Mouse (Mus musculus) gastrocnemius, postnatal 4 days (tissue): ENCODE measurements around the gene Vrk3. TPM values are rescaled to one million over a fixed set of nuclear protein-coding genes. Genes with fewer than 3 reads are reported as not detected.
"Not testable (repeated sequence)": the region's sequence is repeated elsewhere in the genome, so short reads cannot be mapped to it uniquely, and the experiment has no call there.

ENCODE experiments used
- DNase-seq, 2 experiments: peaks; one replicate each; pipeline ENCODE4 v3.0.0; 2021 to 2022; ENCODE audit warnings: low spot score in 2 of 2, mixed read lengths in 2 of 2
- long read RNA-seq, 2 experiments: library from polyadenylated mRNA; stranded (forward); transcript quantifications; one replicate each; pipeline ENCODE4 v2.0.0; 2021
- total RNA-seq, 2 experiments: library from RNA; stranded (reverse); gene quantifications; 2 replicates each; pipeline ENCODE4 v1.2.3; 2021

Vrk3 gene
- total RNA-seq: 10 to 100 TPM; 18.9 to 20.7 TPM
- long read RNA-seq, experiment 1, transcript Vrk3-201 (15 exons, 1,969 nt): major isoform, 14 of 18 reads
- long read RNA-seq, experiment 1, partial matches to known transcripts: 0 of 18 reads
- long read RNA-seq, experiment 1, other reads (novel, unspliced or antisense): 4 of 18 reads
- long read RNA-seq, experiment 2, transcript Vrk3-201 (15 exons, 1,969 nt): major isoform, 12 of 16 reads
- long read RNA-seq, experiment 2, partial matches to known transcripts: 0 of 16 reads
- long read RNA-seq, experiment 2, other reads (novel, unspliced or antisense): 4 of 16 reads

DNA sequence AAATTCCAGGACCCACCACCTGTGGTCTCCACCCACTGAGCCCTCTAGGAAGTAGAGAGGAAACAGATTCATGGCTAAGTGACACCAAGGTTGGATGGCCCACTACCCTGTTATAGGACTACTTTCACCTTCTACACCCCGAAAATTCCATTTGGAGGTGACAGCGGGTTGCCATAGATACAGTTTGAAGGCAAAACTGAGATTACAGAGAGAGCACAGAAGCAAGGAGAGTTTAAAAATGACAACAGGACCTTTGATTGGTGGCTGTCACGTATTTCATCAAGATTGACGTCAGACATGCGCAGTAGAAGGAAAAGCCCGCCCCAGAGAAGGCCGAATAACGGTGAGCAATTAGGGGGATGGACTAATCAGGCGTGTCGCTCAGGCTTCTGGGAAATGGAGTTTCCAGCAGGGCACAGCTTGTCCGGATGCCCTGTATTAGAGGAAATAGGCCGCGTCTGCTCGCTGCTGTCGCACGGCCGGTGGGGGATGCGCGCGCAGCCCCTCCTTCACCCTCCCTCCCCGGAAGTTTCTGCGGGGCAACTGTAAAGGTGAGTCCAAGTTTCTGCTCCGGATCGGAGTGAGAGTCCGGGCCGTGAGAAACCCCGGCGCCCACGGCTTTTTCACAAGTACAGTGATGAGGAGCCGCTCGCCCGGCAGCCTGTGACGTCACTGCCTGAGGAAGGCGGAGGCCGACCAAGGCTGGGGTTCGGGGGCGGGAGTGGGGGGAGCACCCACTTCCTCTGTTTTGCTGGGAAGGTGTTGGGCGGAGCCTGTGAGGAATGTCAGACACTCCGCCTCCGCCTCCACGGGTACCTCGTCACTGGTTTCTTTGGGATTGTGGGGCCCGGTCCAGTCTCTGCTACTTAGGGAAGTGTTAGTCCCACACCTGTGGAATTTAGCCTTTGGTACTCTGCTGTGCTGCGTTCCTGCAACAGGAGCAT is at the start of gene Vrk3:
TSS of gene Vrk3 (plus strand) at position 313 of the 944 bp plus-strand sequence.
- DNase-seq: peak; percentile 81 to 91

- DNase-seq: no peak
These were observed 46.3 kb upstream of the Vrk3 start for GRCm38 (mm10) chr7:44701921-44702320.

DNA sequence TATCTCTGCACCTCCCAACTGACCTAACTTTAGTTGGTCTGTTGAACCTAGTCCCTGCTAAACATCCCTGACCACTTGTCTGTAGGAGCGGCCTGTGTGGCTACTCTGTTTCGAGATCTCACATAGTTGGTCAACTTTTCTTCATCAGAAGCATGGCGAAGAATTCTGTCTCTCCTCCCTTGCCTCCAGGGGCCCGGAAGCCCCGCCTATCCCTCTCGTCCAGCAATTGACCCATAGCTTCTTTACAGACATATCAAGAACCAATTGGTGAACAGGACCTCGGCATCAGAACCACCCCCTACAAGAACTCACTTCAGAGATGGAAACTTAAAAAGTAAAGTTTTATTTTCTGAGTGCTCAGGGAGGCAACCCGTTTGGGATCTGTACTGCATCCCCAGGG is 45.2 kb upstream of the Vrk3 start:
- no peak for DNase-seq

DNA sequence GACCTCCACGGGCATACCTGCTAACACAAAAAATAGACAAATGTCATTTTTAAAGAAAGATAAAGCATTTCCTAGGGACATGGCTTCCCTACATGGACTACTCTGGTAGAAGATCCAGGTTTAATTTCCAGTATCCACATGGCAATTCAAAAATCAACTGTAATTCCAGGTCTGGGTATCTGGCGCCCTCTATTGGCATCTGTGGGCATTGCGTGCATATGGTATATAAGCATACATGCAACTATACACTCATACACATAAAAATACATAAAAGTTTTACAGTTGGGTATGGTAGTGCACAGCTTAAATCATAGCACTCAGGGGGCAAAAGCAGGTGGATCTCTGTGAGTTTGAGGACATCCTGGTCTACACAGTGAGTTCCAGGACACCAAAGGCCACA is 43.9 kb upstream of the Vrk3 start:
- DNase-seq: no peak

DNA sequence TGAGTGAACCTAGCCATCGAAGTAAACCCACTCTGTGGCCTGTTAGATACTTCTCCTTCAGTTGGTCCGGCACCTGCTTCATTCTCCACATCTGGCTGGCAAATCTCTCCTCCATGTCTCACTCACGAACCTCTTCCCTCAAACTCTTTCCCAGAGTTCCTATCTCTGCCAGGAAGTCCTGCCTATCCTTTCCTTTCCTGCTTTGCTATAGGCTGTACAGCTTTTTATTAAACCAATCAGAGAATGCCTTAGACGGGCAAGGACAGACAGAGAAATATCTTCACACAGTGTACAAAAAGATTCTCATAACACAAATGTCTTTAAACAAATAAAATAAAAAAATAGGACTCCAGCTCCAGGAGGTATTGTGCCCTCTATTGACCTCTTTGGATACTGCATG is 43.1 kb upstream of the Vrk3 start:
- DNase-seq: no peak

DNA sequence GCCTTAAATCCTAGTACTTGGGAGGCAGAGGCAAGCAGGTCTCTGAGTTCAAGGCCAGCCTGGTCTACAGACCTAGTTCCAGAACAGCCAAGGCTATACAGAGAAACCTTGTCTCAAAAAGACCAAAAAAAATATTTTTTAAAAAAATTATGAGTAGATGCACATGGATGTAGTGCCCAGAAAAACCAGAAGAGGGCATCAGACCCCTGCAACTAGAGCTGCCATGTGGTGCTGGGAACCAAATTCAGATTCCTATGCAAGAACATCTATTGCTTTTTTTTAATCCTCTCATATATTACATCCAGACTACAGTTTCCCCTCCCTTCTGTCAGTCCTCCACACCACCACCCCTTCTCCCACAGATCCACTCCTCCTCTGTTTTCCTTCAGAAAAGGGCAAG is 41.9 kb upstream of the Vrk3 start:
- DNase-seq: no peak

DNA sequence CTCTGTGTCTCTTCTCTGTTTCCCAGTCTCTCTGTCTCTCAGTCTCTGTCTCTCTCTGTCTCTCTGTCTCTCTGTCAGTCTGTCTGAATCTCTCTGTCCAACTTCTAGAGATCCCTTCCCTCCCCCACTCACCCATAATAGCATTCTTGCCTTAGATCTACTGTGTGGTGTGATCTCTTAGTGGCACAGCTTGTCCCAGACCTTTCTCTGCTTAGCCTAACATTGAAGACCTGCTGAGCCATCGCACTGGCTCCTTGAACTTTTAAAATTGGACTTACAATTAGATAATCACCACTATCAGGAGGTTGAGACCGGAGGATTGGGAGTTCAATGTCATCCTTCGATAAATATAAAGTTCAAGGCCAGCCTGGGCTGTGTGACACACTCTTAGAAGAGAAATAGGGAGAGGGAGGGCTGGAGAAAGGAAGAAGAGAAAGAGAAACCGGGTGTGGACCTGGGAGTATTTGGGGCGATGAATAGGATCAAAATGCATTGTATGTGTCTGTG is 41.0 kb upstream of the Vrk3 start:
- DNase-seq: no peak

DNA sequence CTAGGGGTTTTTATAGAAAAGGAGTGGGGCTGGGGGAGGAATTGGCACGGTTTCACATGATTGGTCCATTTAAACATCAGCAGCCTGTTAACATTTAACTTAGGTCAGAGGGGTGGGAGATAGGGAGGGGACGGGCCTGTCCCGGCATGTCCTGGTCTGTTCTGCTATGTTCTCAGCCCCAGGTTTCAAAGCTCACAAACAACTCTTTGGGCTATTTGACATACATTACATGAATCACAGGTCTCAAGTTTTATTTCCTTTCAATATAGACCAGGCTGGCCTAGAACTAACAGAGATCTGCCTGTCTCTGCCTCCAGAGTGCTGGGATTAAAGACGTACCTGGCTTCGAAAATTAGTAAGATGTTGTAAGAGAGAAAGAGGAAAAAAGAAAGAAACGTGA is 40.1 kb upstream of the Vrk3 start:
- not testable (repeated sequence) for DNase-seq

DNA sequence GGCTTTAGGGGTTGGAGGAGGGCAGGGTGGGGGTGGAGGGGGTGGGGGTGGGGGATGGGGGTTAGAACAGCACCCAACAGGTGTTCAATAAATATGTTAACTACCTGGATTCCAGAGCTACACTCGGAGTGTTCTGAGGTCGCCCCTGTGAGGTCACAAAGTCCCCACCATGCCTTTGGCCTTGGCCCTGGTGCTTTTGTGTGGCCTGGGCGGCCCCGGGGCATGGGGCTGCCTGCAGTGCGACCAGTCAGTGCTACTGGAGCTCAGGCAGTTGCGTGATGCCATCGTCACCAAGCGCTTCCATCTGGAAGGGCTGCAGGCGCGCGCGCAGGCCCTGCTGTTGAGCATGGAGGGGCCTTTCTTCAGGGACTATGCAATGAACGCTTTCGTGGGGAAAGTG is 39.6 kb upstream of the Vrk3 start, which contains the start of gene Izumo2:
TSS of gene Izumo2 (plus strand) at position 169 of the 400 bp plus-strand sequence.
- no peak for DNase-seq

DNA sequence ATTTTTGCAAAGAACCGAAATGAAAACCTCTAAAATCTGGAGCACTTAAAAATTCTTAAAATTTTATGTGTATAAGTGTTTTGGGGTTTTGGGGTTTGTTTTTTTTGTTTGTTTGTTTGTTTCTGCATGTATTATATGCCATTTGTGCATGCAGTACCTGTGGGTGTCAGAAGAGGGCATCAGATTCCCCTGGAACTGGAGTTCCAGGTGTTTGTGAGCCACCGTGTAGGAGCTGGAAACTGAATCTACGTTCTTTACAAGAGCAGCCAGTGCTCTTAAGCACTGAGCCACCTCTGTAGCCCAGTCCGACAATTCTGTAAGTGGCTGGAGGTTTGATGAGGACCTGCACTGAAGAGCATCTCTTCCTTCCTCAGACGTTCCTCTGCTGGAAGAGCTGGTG is 38.3 kb upstream of the Vrk3 start:
- DNase-seq: no peak

GRCm38 (mm10) chr7:44722058-44722457 is 26.2 kb upstream of the Vrk3 start:
- no peak for DNase-seq

DNA sequence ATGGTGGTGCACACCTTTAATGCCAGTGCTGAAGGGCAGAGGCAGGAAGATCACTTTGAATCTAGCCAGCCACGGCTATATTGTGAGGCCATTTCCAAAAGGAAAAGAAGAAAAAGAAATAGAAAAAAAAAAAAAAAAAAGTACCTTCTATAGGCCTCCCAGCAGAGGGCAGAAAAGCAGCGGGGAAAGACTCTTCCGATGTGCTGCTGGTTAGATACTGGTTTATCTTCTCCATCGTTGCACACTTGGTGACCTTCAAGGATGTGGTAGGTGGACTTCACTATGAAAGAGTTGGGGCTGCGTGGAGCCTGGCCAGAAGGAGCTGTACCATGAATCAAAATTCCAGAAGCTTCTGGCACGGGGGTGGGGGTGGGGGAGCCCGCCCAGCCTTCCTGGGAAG is 23.9 kb upstream of the Vrk3 start:
- no peak for DNase-seq

GRCm38 (mm10) chr7:44726343-44726742 is 21.9 kb upstream of the Vrk3 start:
- DNase-seq: no peak

DNA sequence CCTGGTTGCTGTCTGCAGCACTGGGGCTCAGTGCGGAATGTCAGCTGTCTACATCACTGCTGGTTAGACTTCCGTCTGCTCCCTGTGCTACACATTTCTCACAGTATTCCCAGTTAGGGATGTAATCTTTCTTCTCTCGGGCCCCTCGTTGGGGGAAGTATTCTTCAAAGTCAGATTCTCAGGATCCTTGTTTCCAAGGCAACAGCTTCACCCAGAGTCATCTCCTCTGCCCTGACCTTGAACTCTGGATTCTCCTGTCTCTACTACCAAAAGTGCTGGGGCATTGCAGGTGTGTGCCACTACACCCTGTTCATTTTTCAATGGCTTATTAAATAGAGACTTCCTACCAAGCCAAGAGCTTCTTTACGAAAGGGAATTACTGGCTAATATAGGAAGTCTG is 21.1 kb upstream of the Vrk3 start:
- DNase-seq: no peak

DNA sequence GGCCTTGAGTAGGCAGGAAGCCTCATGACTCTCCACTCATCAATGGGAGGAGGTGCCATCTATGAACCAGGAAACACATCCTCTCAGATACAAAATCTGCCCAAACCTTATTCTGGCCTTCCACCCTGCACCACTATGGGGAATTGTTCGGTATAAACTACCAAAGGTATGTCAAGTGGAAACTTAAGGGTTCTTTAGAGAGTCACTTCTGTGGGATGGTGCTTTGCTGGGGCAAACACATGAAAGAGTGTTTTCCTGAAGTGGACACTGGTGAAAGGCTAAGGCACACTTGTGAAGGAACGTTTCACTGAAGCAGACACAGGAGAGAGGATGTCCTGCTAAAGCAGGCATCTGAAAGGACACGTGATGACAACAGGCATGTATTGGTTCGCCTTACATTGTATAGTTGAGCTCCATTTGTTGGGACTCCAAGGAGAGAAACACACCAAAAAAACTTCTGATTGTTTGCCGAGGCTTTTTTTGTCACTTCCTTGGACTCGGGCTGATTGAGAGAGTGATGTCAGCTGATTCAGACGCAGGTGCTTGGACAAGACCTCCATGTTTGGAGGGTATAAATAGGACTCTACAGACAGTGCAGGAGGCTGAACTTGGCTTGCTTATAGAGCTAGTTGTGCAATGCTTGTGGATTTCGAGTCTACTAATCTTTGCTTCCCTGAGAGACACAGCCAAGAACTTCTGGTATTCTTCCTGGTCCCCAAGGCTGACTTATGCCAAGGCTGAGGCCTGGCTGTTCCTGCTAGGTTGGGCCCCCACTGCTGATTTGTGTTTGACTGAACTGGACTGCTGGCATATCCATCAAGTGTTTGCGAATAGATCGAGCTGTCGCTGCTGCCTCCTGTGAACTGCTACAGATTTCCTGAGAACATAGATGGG is 19.9 kb upstream of the Vrk3 start:
- no peak for DNase-seq

GRCm38 (mm10) chr7:44733723-44734122 is 14.5 kb upstream of the Vrk3 start:
- no peak for DNase-seq

GRCm38 (mm10) chr7:44741361-44741760 is 6.9 kb upstream of the Vrk3 start:
- DNase-seq: no peak

- DNase-seq: no peak
These were observed 3.9 kb upstream of the Vrk3 start for GRCm38 (mm10) chr7:44744270-44744669.

- peak; percentile 47 to 74 for DNase-seq
These were observed 3.1 kb upstream of the Vrk3 start for GRCm38 (mm10) chr7:44745076-44745475.

DNA sequence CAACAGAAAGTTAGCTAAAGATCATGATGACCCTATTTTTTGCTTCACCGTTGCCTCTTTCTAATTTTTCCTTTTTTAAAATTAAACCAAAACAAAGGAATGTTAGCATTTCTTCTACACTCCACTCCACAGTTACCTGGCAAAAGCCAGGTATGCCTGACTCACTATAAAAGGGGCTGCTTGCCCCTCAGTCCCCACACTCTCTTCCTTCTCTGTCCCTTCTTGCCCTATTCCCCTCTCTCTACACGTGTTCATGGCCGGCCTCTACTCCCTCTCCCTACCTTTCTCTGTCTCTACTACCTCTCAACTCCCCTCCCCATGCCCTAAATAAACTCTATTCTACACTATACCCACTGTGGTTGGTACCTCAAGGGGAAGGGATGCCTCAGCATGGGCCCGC is 1.1 kb upstream of the Vrk3 start:
- no peak for DNase-seq

DNA sequence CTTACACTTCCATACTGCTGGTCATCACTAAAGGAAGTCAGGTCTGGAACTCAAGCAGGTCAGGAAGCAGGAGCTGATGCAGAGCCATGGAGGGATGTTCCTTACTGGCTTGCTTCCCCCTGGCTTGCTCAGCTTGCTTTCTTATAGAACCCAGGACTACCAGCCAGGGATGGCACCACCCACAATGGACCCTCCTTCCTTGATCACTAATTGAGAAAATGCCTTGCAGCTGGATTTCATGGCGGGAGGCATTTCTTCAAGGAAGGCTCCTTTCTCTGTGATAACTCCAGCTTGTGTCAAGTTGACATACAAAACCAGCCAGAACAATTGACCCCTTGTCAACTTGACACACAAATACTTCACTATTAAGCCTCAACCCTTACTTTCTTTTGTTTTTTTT is 2.7 kb downstream of the Vrk3 start, which contains the start of gene Zfp473:
TSS of gene Zfp473 (minus strand) at position 101 of the 400 bp plus-strand sequence.
- DNase-seq: not testable (repeated sequence)
